Mouse (Mus musculus) mature B cell (primary cell): ENCODE results near the gene Gnaz.

Source experiments
- in situ Hi-C: fragments of 300-500 bp; cut with MboI; formaldehyde crosslinking; loops from 2 replicates; pipeline ENCODE4 v1.14.3; 2019

Gnaz gene

DNA sequence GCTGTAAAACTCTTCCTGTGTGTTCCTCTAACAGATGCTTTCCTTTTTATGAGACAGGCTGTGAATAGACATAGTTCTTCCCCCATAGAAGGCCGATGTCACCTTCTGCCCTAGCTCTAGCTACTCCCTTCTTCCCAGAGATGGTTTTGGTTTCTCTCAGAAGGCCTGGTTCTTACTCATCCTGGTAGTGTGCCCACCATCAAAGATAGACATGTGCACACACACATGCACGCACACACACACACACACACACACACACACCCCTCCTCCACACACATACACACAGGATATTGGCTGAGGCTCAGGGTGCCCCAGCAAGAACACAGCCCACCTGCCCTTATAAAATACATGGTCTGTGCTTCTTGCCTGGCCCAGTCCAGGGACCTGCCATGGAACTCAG is 2.3 kb downstream of the Gnaz start:
- in situ Hi-C loops = no loop called here

DNA sequence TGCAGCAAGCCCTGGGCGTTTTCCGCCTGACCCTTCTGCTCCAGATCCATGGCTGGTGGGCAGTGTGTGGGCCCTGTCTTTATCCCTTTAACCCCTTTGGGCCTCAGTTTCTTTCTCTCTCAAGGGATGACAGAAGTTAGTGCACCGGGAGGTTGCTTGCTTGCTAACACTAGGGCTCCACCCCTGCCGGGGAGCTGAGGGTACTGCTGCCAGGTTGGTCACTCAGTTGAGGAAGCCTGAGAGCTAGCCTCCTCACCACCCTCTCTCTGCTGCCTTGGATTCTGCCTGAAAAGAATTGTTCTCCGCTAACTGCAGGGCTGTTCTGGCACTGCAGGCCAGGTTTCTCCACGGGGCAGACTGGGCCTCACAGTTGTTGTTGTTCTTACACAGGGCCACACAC is 6.0 kb downstream of the Gnaz start:
- in situ Hi-C loops = no loop called here

DNA sequence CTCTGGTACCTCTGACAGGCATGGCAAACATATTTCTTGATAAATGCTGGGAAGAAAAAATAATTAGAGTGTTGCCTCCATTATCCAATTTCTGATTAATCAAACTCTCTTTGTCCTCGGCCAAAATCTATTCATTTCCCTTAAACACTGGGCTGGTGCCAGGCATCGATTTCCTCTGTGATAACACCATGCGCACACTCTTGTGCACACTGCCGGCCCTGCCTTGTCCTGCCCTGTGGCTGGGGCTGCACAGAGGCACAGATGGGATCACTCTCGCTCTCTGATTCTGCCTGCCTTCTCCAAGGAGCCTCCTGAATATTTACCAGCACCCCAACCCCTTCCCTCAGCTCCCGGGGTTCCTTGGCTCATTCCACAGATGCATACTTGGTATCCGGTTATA is 8.6 kb downstream of the Gnaz start:
- in situ Hi-C loops = no loop called here

DNA sequence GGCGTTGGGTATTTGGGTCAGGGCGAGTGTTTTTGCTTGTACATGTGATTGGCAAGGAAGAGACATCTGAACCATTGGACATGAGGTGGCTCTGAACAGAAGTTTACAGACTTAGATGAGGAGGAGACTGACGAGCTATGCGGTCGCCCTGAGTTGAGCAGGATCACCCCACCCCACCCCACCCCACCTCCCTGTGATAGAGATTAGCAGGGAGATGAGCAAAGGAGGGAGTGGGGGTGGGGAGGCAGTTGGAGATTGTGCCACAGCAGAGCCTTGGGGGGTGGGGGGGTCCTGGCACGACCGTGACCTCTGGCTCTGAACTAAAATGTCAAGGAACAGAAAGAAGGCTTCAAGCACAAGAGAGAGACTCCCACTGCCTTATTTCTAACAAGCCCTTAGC is 9.5 kb downstream of the Gnaz start:
- in situ Hi-C loops = no loop called here

DNA sequence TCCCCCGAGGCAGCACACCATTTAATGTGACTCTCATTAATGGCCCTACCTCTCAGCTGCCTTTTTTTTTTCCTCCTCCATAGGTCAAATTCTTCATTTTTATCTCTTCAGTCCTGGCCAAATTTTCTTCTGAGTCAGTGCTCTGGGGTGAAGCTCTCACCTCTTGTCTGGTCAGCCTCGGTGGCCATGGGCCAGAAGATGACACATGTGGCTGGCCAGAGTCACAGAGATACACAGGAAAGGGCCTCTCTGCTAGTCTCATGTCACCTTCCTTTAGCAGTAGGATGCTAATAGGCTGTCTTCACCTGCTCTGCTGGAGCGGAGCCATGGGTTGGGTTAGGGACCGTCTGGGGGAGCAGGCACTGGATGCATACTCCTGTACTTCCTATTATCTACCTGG is 11.1 kb downstream of the Gnaz start:
- in situ Hi-C loops = no loop called here

DNA sequence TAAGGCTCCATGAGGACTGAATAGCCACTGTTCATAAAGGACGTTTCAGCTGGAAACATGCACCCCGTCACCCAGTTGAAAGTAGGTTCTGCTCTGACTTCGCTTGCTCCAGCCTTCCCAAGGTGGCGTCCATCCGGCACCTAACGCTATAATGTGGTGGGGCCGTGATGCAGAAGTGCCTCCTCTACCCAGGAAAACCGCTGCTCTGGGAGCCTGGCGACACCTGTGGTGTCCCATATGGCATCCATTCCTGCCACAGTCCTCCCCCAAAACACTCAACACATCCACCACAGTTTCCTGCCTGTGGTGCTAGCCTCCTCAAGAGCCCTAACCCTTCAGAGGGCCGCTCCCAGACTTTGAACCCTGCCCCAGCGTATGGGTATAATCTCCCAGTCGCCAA is 14.2 kb downstream of the Gnaz start:
- in situ Hi-C loops = no loop called here

DNA sequence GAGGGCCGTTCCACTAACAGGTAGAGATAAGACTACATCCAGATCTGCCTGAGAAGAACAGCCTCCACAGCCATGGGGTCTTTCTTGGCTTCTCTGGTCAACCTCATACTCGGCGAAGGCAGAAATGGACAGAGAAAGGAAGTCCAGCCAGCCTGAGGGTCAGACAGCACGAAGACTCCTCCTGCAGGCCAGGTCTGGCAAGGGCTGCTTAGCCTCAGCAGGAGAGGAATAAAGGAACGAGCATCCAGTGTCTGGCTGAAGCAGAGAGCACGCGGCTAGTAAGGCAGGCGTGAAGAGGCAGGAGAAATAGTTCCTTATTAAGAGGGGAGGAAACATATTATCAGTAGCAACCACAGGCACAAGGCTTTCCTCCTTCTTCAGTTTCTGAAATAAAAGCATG is 16.2 kb downstream of the Gnaz start:
- in situ Hi-C loops = no loop called here

DNA sequence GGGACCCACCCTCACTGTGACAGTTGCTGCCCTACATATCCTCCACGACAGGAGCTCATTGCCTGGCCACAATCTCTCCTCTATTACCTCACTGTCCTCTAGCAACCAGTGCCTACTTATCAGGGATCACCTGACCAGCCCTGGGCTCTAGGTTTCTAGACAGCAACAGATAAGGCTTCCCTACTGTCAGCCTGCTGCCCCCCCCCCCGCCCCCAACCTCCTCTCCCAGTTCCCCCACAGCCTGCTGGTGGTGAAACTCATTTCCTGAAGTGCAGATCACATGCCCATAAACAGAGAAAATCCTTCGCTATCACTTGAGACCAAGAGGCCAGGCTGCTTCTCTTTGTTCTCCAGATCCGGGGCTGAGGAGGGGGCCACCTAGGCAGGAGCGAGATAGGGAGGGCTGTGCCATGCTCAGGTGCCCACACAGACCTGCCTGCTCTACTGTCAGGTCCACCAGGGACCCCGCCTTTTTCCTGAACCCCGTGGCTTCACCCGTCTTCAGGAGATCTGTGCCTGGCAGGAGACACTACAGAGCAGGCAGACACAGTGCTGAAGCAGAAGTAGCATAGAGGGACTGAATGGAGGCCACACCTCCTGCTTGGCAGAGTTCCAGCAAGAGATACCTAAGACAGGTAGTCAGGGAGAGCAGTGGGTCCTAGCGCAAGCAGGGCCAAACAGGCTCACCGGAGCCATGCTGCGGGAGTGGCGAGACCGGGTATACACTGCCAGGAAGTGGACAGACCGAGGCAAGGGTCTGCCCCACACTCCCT is 20.9 kb downstream of the Gnaz start:
- in situ Hi-C loops = no loop called here

DNA sequence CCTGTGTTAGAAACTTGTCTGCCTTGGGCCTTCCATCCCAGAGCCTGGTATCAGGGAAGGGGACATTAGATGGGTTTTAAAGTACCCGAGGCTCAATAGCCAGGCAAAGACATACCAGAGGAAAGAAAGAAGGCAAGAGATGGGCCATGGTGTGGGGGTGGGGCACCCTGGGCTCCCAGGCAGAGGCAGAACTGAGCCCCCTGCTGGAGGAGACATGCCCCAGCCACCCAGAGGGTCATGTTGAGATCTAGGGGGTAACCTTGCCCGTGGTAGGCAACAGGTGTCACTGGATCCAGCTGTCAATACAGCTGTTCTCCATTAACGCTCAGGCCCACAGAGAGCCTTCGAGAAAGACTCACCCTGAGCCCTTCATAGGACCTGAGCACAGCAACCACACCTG is 22.8 kb downstream of the Gnaz start:
- in situ Hi-C loops = no loop called here

DNA sequence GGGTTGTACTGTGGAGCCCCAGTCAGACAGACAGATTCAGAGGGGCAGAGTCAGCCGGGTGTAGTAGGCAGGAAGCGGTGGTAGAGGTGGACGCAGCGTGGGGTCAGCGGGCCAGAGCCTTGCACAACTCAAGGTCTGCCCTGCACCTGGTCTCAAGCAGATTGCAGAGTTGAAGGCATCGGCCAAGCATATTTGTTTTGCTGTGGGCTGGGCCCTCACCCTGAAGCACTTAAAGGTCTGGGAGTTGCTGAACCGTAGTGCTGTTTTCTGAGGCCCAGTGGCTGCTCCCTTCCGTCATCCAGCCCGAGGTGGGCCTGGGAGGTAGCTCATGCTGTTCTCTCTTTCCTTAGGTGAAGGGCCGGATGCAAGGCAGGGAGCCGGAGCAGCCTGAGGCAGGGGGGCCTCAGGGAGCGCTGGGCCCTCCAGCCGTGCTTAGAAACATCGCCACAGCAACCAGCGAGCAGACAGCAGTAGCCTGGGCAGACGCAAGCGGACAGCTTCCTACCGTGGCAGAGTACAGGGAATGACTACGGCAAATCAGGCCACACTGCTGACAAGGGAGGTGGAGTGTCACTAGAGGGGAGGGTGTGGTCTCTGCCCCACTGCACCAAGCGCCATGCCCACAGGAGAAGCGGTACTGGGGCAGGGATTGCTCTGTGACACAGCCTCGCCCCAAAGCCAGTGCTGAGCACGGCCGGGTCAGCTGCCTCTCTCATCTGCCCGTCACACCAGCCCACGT is 23.8 kb downstream of the Gnaz start:
- in situ Hi-C loops = no loop called here

DNA sequence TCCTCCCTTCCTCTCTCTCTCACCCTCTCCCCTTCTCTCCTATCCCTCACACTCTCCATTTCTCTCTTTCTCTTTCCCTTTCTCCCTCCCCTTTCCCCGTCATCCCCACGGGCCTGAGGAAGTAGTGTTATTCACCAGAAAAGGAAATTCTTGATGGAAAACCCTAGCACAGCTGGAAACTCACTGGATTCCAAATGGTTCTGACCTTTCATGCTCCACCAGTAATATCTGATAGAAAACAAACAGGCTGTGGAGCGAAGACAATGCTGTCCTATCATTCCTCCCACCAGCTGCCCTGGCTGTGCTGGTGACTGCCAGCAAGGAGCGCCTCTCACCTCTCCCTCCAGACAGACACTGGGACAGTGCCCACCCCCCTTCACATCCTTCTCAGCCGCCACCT is 27.9 kb downstream of the Gnaz start:
- in situ Hi-C loops = no loop called here

DNA sequence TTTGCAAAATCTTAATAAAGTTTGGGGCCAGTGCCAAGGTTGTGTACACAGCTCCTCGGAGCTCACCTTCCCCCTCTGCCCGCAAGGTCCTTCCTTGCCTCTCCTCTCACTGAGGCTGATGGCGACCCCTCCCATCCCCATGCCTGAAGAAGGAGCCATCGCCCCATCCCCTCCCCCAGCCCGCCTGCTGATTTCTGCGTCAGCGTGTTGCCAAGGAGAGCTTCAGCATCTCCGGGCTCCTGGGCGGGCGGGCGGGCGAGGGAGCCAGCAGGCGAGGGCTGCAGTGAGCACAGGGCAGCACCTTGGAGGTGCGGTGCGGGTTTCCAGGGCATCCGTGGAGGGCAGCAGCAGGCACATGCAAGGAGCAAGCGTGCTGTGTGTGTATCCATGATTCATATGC is 28.4 kb downstream of the Gnaz start:
- in situ Hi-C loops = no loop called here

DNA sequence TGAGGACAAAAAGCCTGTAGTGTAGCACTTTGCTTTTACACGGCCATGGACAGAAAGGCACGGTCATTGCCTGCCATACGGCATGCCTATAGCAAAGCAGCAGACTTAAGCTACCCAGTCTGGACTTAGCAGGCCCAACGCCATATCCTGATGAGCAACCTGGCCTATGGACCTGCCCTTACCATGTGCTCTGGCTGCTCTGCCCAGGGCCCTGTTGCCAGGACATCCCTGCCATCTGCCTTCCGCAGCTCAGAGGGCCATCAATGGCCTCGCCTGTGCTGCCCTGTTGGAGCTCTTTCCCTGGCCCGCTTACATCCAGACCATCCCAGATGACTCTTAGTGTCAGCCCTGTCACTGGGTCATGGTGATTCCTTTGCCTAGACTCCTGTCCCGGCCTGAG is 34.4 kb downstream of the Gnaz start:
- in situ Hi-C loops = no loop called here

DNA sequence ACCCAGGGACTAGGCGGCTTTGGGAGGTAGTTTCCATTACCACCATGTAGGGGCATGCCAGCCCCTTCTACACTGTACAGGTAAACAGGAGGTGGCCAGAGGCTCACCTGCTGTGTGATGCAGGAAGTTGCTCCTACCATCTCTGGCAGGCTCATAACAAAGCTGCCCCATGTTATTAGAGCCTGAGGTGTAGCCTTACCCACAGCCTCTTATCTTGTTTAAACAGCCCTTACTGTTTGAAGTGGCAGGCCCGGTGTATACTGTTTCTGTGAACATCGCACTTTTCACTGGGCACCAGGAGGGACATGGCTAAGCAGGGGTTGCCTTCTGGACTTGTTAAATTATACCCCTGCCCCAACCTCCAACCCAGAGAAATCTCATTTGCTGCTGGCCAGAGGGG is 37.1 kb downstream of the Gnaz start:
- in situ Hi-C loops = no loop called here

DNA sequence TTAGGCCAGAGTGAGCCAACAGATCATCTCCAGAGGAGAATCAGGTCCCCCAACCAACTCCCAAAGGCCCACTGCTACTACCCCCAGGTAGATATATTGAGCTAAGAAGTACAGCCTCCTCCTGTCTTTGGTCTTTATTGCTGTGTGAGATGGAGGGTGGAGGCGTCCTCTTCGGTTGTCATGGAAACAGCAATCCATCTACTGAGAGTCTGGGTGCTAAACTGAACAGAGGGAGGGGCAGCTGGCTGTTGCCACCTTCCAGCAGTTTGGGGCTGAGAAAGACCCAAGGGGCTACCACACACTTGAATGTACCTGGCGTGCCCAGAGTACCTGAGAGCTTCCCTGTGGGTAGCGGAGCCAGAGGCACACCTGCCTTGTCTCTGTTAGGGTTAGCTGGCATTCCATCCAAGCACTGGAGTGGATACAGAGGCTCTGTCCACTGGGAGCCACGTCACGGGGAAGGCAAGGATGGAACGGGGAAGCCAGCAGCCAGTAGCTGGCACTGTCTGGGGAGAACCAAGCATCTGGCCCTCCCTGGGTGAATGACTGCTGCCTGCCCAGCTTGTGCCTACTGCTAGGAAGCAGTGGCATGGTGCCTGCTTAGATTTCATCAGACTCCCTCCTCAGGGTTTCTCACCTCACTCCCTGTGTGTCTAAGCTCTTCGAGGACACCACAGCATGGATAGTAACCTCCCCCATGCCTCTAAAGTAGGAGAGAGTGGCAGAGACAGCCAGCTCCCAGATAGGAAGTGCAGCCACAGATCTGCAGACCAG is 40.1 kb downstream of the Gnaz start:
- in situ Hi-C loops = no loop called here

DNA sequence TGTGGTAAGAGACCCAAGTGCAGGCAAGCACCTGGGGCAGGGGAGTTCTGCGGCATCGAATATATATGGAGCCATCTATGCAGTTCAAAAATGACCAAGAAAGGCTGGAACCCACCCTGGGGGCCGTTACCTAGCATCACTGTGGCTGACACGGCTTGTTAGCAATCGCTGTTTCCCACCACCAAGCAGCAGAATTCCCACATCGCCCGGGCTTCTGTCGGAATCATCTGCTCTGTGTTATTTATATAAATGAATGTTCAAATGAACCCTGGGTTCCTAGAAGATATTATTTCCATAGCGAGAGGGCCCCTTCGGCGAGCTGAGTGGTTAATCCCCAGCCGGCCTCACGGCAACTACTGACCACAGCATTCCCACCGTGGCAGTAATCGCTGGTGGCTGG is 43.7 kb downstream of the Gnaz start:
- in situ Hi-C loops = no loop called here

DNA sequence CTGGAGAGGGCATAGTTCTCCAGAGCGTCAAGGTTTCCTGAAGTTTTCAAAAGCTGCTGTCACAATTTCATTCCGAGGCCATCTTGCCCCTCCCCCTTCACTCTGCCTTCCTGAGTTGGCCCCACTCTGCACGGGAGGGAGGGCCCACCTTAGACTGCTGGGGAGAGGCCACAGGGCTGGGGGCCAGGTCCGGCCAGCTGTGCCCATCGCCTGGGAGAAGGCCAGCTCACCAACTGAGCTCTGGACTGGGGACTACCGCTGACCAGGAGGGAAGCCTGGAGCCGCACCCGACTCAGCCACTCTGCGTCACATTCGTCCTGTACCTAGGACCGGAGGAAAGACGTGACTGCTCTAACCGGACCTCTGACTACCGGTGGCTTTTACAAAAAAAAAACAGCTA is 48.5 kb downstream of the Gnaz start:
- in situ Hi-C loops = no loop called here

DNA sequence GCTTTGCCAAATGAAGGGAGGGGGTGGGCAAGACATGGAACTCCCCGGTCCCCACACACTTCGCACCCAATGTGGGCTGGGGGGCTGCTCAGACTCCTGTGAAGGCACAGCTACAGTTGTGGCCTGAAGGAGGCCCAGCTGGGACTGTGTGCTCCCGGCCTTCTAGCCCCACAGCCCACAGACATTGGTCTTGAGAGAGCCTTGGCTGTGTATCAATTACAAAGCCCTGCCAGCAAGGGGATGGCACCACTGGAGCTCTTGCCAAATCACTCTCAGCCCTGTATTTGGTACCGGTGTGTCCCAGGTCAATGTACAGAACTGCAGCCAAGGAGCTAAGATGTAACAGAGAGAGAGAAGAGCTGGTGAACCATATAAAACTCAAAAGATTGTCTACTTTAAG is 49.5 kb downstream of the Gnaz start:
- in situ Hi-C loops = no loop called here

DNA sequence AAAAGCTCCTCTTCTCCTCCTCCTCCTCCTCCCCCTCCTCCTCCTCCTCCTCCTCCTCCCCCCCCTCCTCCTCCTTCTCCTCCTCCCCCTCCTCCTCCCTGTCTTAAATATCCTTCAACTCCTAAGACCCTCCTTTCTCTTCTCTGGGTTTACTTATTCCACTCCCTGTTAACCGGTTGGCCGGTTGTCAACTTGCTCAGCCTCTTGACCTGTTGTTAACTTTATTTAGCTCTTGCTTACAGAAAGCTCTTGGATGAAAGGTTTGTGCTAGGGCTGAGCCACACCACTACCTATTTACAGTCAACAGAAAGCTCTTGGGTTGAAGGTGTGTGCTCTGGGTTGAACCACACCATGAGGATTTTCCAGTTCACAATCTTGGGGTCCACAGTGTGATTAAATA is 53.3 kb downstream of the Gnaz start:
- in situ Hi-C loops = no loop called here

DNA sequence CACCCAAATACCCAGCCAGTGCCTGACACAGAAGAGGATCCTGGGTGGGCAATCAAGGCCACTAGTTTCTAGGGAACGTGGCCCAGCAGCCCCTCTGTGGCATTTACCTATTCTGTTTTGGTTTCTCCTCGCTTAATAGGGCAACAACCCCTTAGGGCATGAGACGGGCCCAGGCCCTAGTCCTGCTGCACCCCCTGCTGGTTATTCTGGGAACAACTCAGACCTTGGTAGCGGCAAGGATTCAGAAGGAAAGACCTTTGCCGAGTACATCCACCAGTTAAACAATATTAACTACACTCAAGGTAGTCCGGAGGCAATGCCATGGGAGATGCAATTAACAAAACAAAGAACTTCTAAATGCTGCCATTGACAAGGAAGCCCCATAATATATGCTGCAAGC is 54.2 kb downstream of the Gnaz start:
- in situ Hi-C loops = no loop called here

DNA sequence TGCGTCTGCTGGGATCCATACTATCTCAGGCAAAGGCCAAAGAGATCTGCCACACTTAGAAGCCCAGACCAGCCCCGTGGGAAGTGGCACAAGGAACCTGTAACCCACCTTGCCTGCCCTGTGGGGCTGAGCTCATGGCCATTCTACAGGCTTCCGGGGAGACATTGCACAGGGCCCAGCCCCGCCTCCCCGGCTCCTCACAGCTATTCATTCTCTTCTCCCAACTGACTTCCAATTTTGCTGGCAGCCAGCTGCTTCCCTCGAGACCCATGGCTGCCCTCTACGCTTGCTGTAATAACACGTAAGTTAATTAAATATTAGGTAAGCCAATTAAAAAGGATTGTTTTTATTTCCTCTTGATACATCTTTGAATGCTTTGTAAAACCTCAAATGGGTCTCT is 59.5 kb downstream of the Gnaz start:
- in situ Hi-C loops = no loop called here

DNA sequence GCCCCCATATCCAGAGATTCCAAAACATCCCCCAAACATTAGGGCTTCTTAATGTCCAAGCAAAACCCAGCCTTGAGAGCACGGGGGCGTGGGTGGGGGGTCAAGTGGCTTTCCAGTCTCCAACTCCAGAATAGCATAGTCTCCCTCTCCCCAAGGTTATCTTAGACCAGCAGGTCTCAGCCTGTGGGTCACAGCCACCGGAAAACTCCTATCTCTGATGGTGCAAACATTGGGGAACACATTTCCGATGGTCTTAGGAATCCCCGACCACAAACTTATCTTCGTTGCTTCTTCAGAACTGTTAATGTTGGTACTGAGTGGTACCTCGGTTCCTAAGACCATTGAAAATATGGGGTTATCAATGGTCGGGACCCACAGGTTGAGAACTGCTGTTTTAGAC is 61.8 kb downstream of the Gnaz start:
- in situ Hi-C loops = no loop called here

DNA sequence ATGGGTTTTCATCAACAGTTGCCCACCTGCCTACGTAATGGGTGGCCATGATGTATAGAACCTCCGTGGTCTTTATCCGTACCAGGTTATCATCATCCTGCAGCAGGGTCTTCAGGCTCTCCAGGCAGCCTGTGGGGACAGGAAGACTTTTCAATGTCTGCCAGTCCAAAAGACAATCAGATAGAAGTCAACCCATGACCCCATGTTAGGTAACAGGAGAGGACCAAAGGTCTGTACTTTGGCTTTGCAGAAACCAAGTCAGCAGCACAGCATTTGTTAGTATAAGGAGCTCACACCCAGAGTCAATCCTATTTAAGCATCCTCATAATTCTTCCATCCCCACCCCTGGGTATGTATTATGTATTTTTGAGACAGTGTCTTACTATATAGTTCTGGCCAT is 62.7 kb downstream of the Gnaz start:
- in situ Hi-C loops = no loop called here
